Mouse (Mus musculus): ENCODE measurements around the gene Nrg4. TPM values are rescaled to one million over a fixed set of nuclear protein-coding genes. Genes with fewer than 3 reads are reported as not detected.

Gene Nrg4
- polyA plus RNA-seq, 1 experiment from 2014 or later = 1.4 TPM

- no peaks in the 10 kb centered on the region for H3K27me3 ChIP-seq (replicated peaks)
- H3K27ac ChIP-seq (replicated peaks) = no peak overlapping the region
- no peaks in the 10 kb centered on the region for H3K36me3 ChIP-seq
- no peaks in the 10 kb centered on the region for H3K9me3 ChIP-seq
- ATAC-seq (ENCODE audit: extremely low read depth, insufficient number of reproducible peaks, low FRiP score, low TSS enrichment) = no peak
- no peak overlapping the region for H3K4me2 ChIP-seq
- H3K9ac ChIP-seq = no peak overlapping the region
- H3K4me3 ChIP-seq = no peak overlapping the region
- 84% methylated on average over 5 of the region's 5 CpGs for WGBS
- no peaks in the 10 kb centered on the region for H3K4me1 ChIP-seq
Observed at GRCm38 (mm10) chr9:55232110-55232509, 94.5 kb downstream of the Nrg4 start.

DNA sequence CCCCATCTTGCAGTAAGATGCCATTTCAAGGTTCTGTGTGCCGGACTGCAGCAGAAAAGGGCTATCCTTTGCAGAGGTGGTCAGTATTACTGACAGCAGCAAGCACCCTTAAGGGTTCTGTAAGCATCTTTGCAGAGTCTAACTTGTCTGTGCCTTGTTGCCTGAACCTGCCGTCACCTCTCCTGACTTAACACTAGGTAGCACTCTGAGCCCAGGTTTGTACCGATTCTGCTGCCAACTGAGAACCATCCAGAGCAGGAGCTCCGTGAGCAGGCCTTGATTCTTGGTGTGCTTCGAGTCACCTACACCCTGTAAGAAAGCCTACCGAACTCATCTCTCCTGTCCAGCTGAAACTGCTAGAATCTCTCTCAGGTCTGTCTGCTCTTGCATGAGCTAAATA lies 95.1 kb downstream of the Nrg4 start:
- H3K9ac ChIP-seq = no peak overlapping the region
- WGBS = 61% methylated on average over 6 of the region's 6 CpGs
- no peaks in the 10 kb centered on the region for H3K4me1 ChIP-seq
- no peak overlapping the region for H3K4me3 ChIP-seq
- no peaks in the 10 kb centered on the region for H3K27me3 ChIP-seq (replicated peaks)
- no peak overlapping the region for H3K4me2 ChIP-seq
- no peak overlapping the region for H3K27ac ChIP-seq (replicated peaks)
- no peaks in the 10 kb centered on the region for H3K9me3 ChIP-seq
- ATAC-seq (ENCODE audit: extremely low read depth, insufficient number of reproducible peaks, low FRiP score, low TSS enrichment) = no peak
- H3K36me3 ChIP-seq = no peaks in the 10 kb centered on the region

DNA sequence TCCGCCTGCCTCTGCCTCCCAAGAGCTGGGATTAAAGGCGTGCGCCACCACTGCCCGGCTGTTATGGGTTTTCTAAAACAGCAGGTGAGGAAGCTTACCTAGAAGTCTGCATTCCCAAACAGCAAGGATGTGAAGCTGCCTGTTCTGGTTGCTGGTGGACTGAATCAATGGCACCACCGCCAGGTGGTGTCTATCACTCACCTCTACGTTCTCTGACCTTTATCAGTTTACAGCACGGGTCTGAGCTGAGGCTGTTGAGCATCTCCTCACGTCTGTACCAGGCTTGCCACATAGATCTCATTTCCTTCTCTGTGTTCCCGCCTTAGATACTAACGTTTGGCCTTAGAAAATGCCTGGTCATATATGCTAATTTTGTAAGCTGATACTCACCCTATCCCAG lies 97.6 kb downstream of the Nrg4 start:
- H3K9ac ChIP-seq = no peak overlapping the region
- no peaks in the 10 kb centered on the region for H3K9me3 ChIP-seq
- no peak overlapping the region for H3K4me2 ChIP-seq
- no peak overlapping the region for H3K4me3 ChIP-seq
- ATAC-seq (ENCODE audit: extremely low read depth, insufficient number of reproducible peaks, low FRiP score, low TSS enrichment) = no peak
- 56% methylated on average over 10 of the region's 10 CpGs for WGBS
- H3K36me3 ChIP-seq = peaks cover 24% of the 10 kb centered on the region
- no peak overlapping the region for H3K27ac ChIP-seq (replicated peaks)
- H3K4me1 ChIP-seq = no peaks in the 10 kb centered on the region
- H3K27me3 ChIP-seq (replicated peaks) = no peaks in the 10 kb centered on the region

GRCm38 (mm10) chr9:55228149-55228548 lies 98.5 kb downstream of the Nrg4 start:
- no peak overlapping the region for H3K4me3 ChIP-seq
- WGBS = 91% methylated on average over 4 of the region's 4 CpGs

DNA sequence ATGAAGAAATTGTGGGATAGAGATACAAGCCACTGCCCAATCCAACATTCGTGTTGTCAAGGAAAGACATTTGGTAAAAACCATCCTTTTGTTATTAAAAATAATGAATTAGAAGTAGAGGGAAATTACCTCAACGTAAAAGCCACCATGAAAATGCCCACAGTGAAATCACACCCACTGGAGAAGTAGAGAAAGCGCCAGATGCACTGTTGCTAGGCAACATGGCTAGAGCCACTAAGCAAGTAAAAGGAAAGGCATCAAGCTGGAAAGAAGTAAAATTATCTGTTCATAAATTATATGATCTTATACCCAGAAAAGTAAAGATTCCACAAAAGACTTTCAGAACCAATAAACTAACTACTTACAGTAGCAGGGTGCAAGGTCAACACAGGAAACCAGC lies 100.4 kb downstream of the Nrg4 start:
- no peaks in the 10 kb centered on the region for H3K4me1 ChIP-seq
- H3K4me3 ChIP-seq = no peak overlapping the region
- H3K27ac ChIP-seq (replicated peaks) = no peak overlapping the region
- H3K27me3 ChIP-seq (replicated peaks) = no peaks in the 10 kb centered on the region
- WGBS = 91% methylated on average over 3 of the region's 3 CpGs
- no peak overlapping the region for H3K4me2 ChIP-seq
- no peak for ATAC-seq (ENCODE audit: extremely low read depth, insufficient number of reproducible peaks, low FRiP score, low TSS enrichment)
- no peaks in the 10 kb centered on the region for H3K9me3 ChIP-seq
- peaks cover 52% of the 10 kb centered on the region for H3K36me3 ChIP-seq
- H3K9ac ChIP-seq = no peak overlapping the region

More at GRCm38 (mm10) chr9:55228149-55228548, 98.5 kb downstream of the Nrg4 start:
- peaks cover 33% of the 10 kb centered on the region for H3K36me3 ChIP-seq
- no peaks in the 10 kb centered on the region for H3K27me3 ChIP-seq (replicated peaks)
- no peaks in the 10 kb centered on the region for H3K4me1 ChIP-seq
- no peaks in the 10 kb centered on the region for H3K9me3 ChIP-seq
- ATAC-seq (ENCODE audit: extremely low read depth, insufficient number of reproducible peaks, low FRiP score, low TSS enrichment) = no peak
- no peak overlapping the region for H3K9ac ChIP-seq
- no peak overlapping the region for H3K4me2 ChIP-seq
- H3K27ac ChIP-seq (replicated peaks) = no peak overlapping the region

DNA sequence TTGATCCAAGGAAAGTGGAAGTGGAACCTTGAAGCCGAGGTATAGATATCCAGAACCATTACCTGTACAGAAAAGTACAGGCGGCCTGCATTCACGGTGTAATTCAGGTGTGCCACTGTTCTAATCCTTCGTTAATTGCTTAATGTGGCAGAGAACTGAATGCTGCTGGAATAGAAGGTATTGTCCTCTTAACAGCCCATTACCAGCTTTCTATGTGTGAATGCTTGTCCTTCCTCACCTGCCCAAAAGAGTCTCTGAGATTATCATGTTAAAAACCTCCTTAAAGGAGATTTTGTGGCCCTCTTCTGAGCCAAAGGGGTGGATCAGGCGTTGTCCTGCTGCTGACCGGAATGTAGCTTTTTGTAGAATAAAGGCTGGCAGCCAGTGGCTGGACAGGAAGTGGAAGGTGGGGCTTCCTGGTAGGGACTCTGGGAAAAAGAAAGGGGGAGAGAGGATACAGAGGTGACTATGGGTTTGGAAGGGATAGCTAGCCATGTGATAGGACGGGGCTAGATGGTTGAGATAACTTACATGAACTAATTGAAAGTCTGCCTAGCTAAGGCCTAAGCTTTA lies 101.4 kb downstream of the Nrg4 start:
- WGBS = 76% methylated on average over 7 of the region's 7 CpGs
- Histone ChIP-seq H3K9me3 (no peaks in the 10 kb centered on the region), H3K4me3 (no peak overlapping the region), H3K27ac (replicated peaks) (no peak overlapping the region; the same call in 1 of the 2 replicates), H3K9ac (no peak overlapping the region), H3K4me2 (no peak overlapping the region), H3K27me3 (replicated peaks) (no peaks in the 10 kb centered on the region), H3K36me3 (peaks cover 62% of the 10 kb centered on the region), H3K4me1 (no peaks in the 10 kb centered on the region)
- no peak for ATAC-seq (ENCODE audit: extremely low read depth, insufficient number of reproducible peaks, low FRiP score, low TSS enrichment)

GRCm38 (mm10) chr9:55217381-55217780 lies 109.3 kb downstream of the Nrg4 start:
- ATAC-seq (ENCODE audit: extremely low read depth, insufficient number of reproducible peaks, low FRiP score, low TSS enrichment) = no peak
- Histone ChIP-seq H3K9me3 (no peaks in the 10 kb centered on the region), H3K36me3 (peaks cover 92% of the 10 kb centered on the region), H3K4me1 (no peaks in the 10 kb centered on the region), H3K4me2 (no peak overlapping the region), H3K27me3 (replicated peaks) (no peaks in the 10 kb centered on the region), H3K4me3 (no peak overlapping the region), H3K9ac (no peak overlapping the region), H3K27ac (replicated peaks) (no peak overlapping the region)
- 86% methylated on average over 3 of the region's 3 CpGs for WGBS

DNA sequence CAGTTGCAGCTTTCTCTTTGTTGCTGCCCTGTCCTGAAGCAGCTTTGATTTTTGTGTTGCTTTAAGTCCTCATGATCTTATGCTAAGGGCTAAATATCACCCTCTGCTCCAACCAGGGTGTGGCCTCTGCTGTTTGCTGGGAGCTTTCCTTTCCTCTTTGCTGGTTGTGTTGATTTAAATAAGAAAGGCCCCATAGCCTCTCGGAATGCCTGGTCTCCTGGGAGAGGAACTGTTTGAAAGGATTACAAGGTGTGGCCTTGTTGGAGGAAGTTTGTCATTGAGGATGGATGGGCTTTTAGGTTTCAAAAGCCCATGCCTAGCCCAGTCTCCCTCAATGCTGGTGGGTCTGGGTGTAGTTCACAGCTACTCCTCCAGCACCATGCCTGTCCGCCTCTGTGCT lies 110.6 kb downstream of the Nrg4 start:
- H3K9ac ChIP-seq = no peak overlapping the region
- no peak overlapping the region for H3K4me2 ChIP-seq
- no peaks in the 10 kb centered on the region for H3K9me3 ChIP-seq
- no peak for ATAC-seq (ENCODE audit: extremely low read depth, insufficient number of reproducible peaks, low FRiP score, low TSS enrichment)
- peaks cover 9% of the 10 kb centered on the region for H3K4me1 ChIP-seq
- no peaks in the 10 kb centered on the region for H3K27me3 ChIP-seq (replicated peaks)
- H3K4me3 ChIP-seq = no peak overlapping the region
- H3K36me3 ChIP-seq = peaks cover 81% of the 10 kb centered on the region
- 74% methylated on average over 2 of the region's 2 CpGs for WGBS
- H3K27ac ChIP-seq (replicated peaks) = no peak overlapping the region

DNA sequence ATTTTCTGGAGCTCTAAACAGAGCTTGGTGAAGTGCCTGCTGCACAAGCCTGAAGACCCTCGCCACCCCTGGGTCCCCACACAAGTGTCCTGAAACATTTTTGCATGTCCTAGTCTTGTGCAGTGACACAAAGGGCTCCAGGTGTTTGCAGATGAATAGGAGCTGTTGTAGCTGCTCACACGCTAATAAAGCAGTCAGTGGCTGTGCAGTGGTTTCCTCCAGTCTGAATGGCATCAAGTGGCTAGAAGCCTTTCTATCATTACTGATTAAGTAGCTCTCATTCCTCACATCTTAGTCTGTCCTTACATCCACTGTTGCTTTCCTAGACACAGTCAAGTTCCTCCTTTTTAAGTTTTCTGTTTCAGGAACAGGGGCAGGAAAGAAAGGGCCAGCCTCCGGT lies 111.0 kb downstream of the Nrg4 start:
- H3K4me3 ChIP-seq = no peak overlapping the region
- H3K27me3 ChIP-seq (replicated peaks) = no peaks in the 10 kb centered on the region
- H3K9ac ChIP-seq = no peak overlapping the region
- peaks cover 77% of the 10 kb centered on the region for H3K36me3 ChIP-seq
- peaks cover 13% of the 10 kb centered on the region for H3K4me1 ChIP-seq
- no peak for ATAC-seq (ENCODE audit: extremely low read depth, insufficient number of reproducible peaks, low FRiP score, low TSS enrichment)
- no peak overlapping the region for H3K4me2 ChIP-seq
- WGBS = 86% methylated on average over 3 of the region's 3 CpGs
- H3K27ac ChIP-seq (replicated peaks) = no peak overlapping the region
- no peaks in the 10 kb centered on the region for H3K9me3 ChIP-seq

DNA sequence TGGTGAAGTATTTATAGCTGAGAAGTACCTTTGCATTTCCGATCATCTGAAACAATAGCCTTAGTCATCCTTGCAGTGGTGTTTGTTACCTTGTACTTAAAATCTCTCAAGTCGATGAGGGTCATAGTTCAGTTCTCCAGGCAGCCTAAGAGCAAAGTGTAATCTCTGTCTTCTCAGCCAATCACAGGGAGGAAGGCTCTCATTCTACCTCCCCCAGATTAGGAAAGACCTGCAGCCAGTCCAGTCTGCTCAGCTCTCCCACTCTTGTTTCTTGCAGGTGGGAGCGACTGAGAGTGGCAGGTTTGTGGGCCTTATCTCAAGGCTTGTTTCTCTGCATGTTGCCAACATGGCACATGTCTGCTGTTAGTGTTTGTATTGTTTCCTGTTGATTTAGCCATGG lies 111.6 kb downstream of the Nrg4 start:
- 85% methylated on average over 3 of the region's 3 CpGs for WGBS
- Histone ChIP-seq H3K4me1 (peaks cover 19% of the 10 kb centered on the region), H3K9ac (no peak overlapping the region)

DNA sequence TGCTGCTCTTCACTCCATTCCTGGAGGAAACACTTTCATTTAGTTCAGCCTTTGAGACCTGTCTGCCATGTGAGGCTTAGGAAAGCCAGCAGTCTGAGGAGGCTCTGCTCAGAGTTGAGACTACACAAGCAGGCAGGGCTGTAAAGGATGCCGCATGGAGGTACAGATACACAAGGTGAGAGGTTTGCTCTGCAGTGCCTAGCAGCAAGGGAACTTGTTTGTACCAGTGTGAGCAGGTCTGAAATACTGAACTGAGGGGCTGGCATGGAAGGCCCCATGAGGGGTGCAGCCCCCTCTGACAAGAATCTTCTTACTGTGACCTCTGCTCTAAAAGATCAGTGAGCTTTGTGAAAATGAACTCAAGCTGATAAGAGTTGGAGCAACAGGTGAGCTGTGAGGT lies 113.2 kb downstream of the Nrg4 start:
- peaks cover 55% of the 10 kb centered on the region for H3K36me3 ChIP-seq
- WGBS = 94% methylated on average over 1 of the region's 1 CpGs
- no peak for ATAC-seq (ENCODE audit: extremely low read depth, insufficient number of reproducible peaks, low FRiP score, low TSS enrichment)

More for the DNA sequence above, 111.6 kb downstream of the Nrg4 start:
- ATAC-seq (ENCODE audit: extremely low read depth, insufficient number of reproducible peaks, low FRiP score, low TSS enrichment) = no peak
- no peaks in the 10 kb centered on the region for H3K9me3 ChIP-seq
- no peak overlapping the region for H3K27ac ChIP-seq (replicated peaks)
- H3K4me2 ChIP-seq = no peak overlapping the region
- H3K27me3 ChIP-seq (replicated peaks) = no peaks in the 10 kb centered on the region
- H3K4me3 ChIP-seq = no peak overlapping the region
- peaks cover 71% of the 10 kb centered on the region for H3K36me3 ChIP-seq

DNA sequence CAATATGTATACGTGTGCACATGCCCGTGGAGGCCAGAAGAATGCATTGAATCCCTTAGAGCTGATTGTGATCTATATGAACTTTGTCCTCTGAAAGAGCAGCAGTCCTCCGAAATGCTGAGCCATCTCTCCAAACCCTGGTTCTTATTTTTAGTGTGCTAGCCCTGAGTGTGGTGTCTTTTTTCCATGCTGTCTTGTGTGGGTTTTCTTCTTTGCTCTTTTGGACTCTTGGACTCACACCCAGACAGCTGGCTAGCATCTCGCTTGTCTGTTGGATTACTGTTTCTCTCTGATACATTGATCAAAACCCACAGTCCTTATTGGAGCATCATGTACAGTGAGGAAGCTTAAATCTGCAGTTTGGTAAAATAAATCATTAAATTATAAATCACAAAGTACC lies 115.0 kb downstream of the Nrg4 start:
- H3K9ac ChIP-seq = peak overlapping the region; percentile 50; the same call in 1 of the 2 replicates
- peaks cover 33% of the 10 kb centered on the region for H3K4me1 ChIP-seq
- ATAC-seq (ENCODE audit: extremely low read depth, insufficient number of reproducible peaks, low FRiP score, low TSS enrichment) = no peak
- H3K4me3 ChIP-seq = no peak overlapping the region
- peak overlapping the region; percentile 35; the same call in 1 of the 2 replicates for H3K4me2 ChIP-seq
- 67% methylated on average over 4 of the region's 4 CpGs for WGBS
- H3K9me3 ChIP-seq = no peaks in the 10 kb centered on the region
- no peak overlapping the region for H3K27ac ChIP-seq (replicated peaks)
- no peaks in the 10 kb centered on the region for H3K27me3 ChIP-seq (replicated peaks)
- peaks cover 40% of the 10 kb centered on the region for H3K36me3 ChIP-seq

More for the DNA sequence above, 113.2 kb downstream of the Nrg4 start:
- Histone ChIP-seq H3K9ac (no peak overlapping the region), H3K4me3 (no peak overlapping the region), H3K27ac (replicated peaks) (no peak overlapping the region), H3K27me3 (replicated peaks) (no peaks in the 10 kb centered on the region), H3K4me2 (no peak overlapping the region), H3K4me1 (peaks cover 27% of the 10 kb centered on the region), H3K9me3 (no peaks in the 10 kb centered on the region)
